Mouse (Mus musculus) liver (tissue): ENCODE data around the gene Pcolce.

Experiments
- DNase-seq: peaks from one replicate; pipeline ENCODE4 v3.0.0-alpha.2; 2020; ENCODE audit warnings: mixed read lengths

The Pcolce gene

GRCm38 (mm10) chr5:137613550-137613949, at the start of gene Pcolce:
TSS of gene Pcolce (minus strand) at chr5:137613784.
- no peak for DNase-seq

DNA sequence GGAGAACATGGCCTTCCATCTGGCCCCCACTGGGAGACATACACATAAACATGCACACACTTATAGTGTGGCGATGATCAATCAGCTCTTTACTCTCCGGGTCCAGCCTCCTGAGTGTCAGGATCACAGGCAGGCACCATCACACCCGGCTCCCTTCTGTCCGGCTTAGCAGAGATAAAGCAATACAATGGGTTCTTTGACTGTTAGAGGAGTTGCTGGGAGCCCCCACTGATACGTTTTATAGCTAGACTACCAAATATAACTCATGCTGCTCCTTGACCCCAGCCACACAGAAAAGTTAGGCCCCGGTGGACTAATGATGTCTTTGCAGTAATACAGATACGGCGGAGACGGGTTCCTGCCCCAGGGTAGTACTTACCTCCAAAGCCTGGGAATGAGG, 49.5 kb upstream of the Pcolce start:
- DNase-seq: no peak

DNA sequence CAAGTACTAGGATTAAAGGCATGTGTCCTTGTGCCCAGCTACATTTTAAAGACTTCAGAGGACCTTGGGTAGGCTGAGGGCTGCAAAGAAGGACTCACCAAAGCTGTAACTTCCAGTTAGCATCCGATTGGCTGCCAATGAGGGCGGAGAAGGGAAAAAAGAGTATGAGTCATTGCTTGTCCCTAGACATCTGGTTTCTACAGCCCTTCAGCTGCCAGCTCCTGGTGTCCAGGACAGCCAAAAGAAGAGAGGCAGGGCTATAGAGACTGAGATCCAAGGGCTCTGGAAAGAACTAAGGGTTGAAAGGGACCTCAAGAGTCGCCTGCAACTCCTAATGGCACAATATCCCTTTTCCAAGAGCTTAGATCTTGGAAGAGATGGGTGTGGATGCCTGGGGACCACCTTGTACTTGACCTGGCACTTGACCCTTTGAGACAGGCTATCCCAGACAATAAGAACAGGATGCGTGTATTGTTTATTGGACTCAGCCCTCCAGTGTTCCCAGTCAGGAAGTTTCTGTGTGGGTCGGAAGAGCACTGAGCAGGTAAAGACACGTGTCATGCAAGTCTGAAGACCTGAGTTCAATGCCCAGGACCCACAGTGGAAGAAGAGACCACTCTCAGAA, 46.6 kb upstream of the Pcolce start:
- DNase-seq: no peak

DNA sequence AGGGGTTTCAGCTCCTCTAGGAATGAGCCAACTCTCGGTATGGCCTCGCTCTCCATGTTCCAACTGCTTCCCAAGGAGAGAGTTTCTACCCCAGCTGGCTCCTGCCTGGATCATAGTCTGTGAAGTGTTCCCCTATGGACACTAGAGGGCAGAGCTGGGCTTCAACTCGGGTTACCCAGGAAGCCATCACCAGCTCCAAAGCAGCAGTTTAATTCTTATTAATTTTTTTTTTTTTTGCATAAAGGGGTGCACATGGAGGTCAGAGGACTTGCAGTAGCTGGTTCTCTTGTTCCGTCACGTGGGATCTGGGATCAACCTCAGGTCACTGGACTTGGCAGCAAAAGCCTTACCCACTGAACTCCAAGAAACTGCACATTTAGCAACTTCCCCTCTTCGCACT, 43.4 kb upstream of the Pcolce start:
- DNase-seq: peak; percentile 61

- DNase-seq: no peak
Observed at GRCm38 (mm10) chr5:137654746-137655145, 41.2 kb upstream of the Pcolce start.

DNA sequence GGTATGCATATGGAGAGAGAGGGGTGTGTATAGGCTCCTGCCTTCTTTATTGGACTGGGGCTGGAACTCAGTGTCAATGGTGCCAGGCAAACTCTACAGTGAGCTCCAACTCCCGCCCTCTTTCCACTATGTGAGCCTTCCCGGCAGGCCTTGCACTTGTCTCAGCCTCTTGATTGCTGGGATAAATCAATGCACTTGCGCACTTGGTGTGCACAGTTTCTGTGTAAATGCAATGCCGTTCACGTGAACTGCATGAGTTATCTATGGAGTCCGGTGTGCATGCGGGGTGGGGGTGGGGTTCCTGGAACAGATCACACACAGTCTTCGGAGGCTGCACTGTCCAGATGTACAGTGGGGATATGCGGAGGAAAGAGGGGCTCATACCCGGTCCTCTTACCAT, 39.8 kb upstream of the Pcolce start:
- no peak for DNase-seq

GRCm38 (mm10) chr5:137652474-137652873, 38.9 kb upstream of the Pcolce start:
- DNase-seq: peak; percentile 74

DNA sequence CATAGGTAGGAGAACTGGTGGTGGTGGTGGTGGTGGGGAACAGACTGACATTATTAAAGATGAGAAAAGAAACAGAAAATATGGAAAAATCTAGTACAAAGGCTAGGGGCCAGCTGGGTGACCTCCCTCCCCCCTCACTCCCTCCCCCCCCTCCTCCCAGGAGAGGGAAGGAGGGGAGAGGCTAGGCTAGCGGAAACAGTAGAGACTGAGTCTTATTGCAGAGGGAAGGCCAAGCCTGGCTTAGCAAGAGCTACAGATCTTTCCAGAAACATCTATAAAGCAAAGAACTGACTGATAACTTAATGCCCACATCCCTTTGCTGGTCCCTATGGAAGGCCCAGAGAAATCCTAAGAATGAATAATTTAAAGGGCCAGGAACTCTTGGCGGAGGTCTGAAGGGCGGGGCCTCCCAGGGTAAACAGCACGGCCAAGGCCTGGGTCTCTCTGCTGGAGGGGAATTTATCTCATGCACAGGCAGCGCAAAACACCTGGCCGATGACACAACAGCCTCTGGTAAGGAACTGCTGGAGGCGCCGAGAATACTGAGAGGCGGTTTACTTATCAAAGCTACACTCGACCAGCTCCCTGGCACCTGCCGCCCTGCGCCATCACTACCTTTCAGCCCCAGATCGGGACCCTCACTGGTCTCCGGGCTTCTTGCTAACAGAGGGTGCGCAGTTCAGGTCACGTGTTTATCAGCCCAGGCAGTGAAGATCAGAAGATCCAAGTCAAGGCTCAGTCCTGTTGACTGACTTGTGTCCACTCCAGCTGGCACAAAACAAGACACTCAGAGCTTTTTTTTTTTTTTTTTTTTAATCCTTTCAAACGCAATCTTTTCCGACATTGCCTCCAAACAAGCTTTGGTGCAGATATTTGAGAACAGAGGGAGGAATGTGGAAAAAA, 36.3 kb upstream of the Pcolce start:
- DNase-seq: peak; percentile 50

DNA sequence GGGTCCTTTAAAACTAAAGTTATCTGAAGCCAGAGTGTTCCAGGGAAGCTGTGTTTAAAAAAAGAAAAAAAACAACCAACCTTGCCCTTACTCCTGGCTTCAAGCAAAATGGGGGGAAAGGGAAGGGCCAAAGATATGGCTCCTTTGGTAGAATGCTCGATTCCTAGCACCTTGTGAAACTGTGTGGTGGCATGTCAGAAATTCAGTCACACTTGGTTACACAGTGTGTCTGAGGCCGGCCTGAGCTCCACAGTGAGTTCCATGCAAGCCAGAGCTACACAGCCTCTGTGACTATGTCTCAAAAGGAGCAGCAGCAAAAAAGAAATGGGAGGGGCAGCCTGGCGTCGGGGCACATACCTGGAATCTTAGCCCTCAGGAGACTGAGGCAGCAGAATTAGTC, 35.7 kb upstream of the Pcolce start:
- DNase-seq: no peak

- no peak for DNase-seq
Observed at GRCm38 (mm10) chr5:137647827-137648601, 34.4 kb upstream of the Pcolce start.

- DNase-seq: no peak
Observed at GRCm38 (mm10) chr5:137645652-137646091, 32.1 kb upstream of the Pcolce start, which contains the start of gene Irs3. TSS of gene Irs3 (minus strand) at chr5:137645714.

GRCm38 (mm10) chr5:137645091-137645651, 31.6 kb upstream of the Pcolce start:
- peak; percentile 62 for DNase-seq

- no peak for DNase-seq
Observed at GRCm38 (mm10) chr5:137644484-137644883, 30.9 kb upstream of the Pcolce start.

GRCm38 (mm10) chr5:137642886-137643285, 29.3 kb upstream of the Pcolce start:
- DNase-seq: no peak

GRCm38 (mm10) chr5:137641054-137641453, 27.5 kb upstream of the Pcolce start, which contains the start of gene Sap25:
TSS of gene Sap25 (plus strand) at chr5:137641334.
- DNase-seq: peak; percentile 70

GRCm38 (mm10) chr5:137639472-137639871, 25.9 kb upstream of the Pcolce start:
- no peak for DNase-seq

- DNase-seq: no peak
Observed at GRCm38 (mm10) chr5:137633397-137634084, 20.0 kb upstream of the Pcolce start.

- DNase-seq: no peak
Observed at GRCm38 (mm10) chr5:137631591-137631990, 18.0 kb upstream of the Pcolce start.

DNA sequence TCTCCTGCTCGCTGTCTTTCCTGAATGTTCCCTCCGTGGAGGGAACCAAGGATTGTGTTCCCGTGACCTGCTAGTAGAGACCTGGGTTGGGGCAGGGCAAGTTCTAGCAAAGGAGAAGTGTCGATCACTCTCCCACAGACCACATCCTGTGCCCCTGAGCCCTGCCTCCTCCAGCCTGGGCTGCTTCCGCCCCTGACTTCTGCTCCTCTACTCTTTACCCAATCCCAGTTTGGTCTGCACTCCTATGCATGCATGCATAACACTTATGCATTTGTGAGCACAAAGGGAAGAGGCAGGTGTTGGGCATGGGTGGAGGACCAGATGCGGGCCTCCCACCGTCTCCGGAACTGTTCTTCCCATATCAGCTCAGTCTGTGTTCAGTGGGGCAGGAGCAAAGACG, 17.6 kb upstream of the Pcolce start:
- peak; percentile 49 for DNase-seq

DNA sequence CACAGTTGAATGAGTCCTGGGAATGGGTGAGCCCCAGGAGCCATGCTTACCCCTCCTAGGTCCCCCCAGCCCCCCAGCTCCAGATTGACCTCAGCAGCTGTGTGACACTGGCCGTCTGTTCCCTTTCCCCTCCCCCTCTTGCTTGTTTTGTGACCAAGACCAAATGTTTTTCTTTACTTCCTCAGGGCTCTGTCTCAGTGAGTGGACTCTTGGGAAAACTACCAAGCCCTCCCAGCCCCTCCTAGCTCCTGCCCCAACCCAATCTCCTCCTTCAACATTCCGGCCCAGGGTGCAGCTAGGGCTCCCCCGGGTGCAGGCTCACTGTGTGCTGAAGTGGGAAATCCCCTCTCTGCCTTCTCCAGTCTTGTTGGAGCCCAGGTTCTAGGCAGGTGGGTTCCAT, 17.0 kb upstream of the Pcolce start:
- DNase-seq: no peak

DNA sequence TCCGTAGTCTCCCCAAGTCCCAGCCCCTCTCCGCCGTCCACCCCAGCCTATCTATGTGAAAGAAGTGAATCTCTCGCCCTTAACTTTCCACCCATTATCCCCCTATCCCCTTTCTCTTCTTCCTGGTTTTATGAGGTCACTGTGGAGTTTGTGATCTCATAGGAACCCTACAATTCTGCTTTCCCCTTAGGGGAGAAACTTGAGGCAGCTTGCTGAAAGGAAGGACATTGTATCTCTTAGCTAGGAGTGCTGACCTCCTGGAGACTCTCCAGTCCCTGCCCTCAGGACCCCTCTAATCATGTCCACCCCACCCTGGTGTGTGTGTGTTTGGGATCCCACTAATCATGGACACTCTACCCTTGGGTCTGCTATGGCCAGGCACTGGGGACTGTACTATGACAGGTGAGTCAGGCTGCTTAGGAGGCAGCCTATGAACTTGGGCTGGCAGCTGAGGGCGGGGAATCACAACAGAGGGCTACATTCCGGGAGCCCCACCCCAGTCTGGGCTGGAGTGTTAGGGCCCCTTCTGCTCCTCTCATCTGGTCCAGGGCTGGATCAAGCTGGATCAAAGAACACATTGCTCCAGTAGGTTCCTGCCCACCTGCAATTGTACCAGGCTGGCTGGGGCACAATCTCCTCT, 16.4 kb upstream of the Pcolce start:
- peak; percentile 63 for DNase-seq

DNA sequence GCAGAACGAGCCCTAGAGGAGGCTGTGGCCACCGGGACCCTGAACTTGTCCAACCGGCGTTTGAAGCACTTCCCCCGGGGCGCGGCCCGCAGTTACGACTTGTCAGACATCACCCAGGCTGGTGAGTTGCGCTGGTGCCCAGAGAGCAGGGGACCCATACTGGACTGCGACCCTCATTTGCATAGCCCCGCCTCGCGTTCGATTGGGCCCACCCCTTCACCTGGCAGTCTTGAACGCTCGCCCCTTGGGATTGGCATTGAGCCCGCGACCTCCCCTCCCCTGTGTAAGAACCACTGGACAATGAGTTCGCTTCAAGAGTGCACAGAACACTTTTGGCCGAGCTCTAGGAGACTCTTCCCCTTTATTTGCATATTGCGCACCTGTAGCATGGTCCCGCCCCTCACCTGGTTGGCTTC, 15.7 kb upstream of the Pcolce start:
- peak; percentile 82 for DNase-seq
